Mouse (Mus musculus) MEL (cell line): ENCODE measurements around the gene Lama5. TPM values are rescaled to one million over a fixed set of nuclear protein-coding genes. Genes with fewer than 3 reads are reported as not detected.
A peak's percentile ranks its signal among the peaks of the same experiment; 100 is the strongest.

ENCODE experiments used
- DNase-seq: peaks from one replicate; pipeline ENCODE4 v3.0.0; 2011; ENCODE audit warnings: low read depth, low spot score
- H3K27ac ChIP-seq: 2 replicates; pipeline ENCODE4 v1.5.1; 2012; ENCODE audit warnings: low read depth, mild to moderate bottlenecking, control low read depth, low read length, moderate library complexity; ENCODE audit not compliant: control insufficient read depth
- H3K27me3 ChIP-seq, 2 experiments: fragments of 150-350 bp in 1 of 2; sonication (generic) in 1 of 2; 2 replicates each; pipeline ENCODE4 v1.6.1; 2012; ENCODE audit warnings: low read length in 2 of 2, mild to moderate bottlenecking in 2 of 2, improper control_type of control experiment in 1 of 2, moderate library complexity in 1 of 2; ENCODE audit not compliant: insufficient read depth in 2 of 2, control insufficient read depth in 1 of 2
- H3K36me3 ChIP-seq, 2 experiments: 2 replicates each; pipeline ENCODE4 v1.6.1; 2012 to 2014; ENCODE audit warnings: low read length in 2 of 2, improper control_type of control experiment in 1 of 2, inconsistent platforms in 1 of 2, mild to moderate bottlenecking in 1 of 2; ENCODE audit not compliant: insufficient read depth in 2 of 2, control insufficient read depth in 1 of 2
- H3K4me1 ChIP-seq, 2 experiments: fragments of 150-350 bp in 1 of 2; sonication (generic) in 1 of 2; 2 replicates each; pipeline ENCODE4 v1.6.1; 2012; ENCODE audit warnings: low read length in 2 of 2, improper control_type of control experiment in 1 of 2, mild to moderate bottlenecking in 1 of 2; ENCODE audit not compliant: insufficient read depth in 2 of 2, control insufficient read depth in 1 of 2
- H3K4me3 ChIP-seq, 2 experiments: fragments of 150-350 bp in 1 of 2; sonication (generic) in 1 of 2; 2 replicates each; pipeline ENCODE4 v1.5.1; 2012; ENCODE audit warnings: low read depth in 2 of 2, low read length in 2 of 2, mild to moderate bottlenecking in 2 of 2, moderate library complexity in 2 of 2, control low read depth in 1 of 2, improper control_type of control experiment in 1 of 2; ENCODE audit not compliant: control insufficient read depth in 1 of 2, insufficient read depth in 1 of 2
- H3K79me2 ChIP-seq: 2 replicates; pipeline ENCODE4 v1.6.1; 2012; ENCODE audit warnings: mild to moderate bottlenecking, low read length, moderate library complexity; ENCODE audit not compliant: control insufficient read depth, poor library complexity, insufficient read depth
- H3K9ac ChIP-seq: 2 replicates; pipeline ENCODE4 v1.6.1; 2012; ENCODE audit warnings: low read depth, mild to moderate bottlenecking, control low read depth, low read length, moderate library complexity; ENCODE audit not compliant: control insufficient read depth, poor library complexity, severe bottlenecking
- H3K9me3 ChIP-seq: fragments of 150-350 bp; sonication (generic); replicated peaks from 2 replicates; pipeline ENCODE4 v1.6.1; 2012; ENCODE audit warnings: mild to moderate bottlenecking, low read length, improper control_type of control experiment, moderate library complexity; ENCODE audit not compliant: insufficient read depth
- BHLHE40 ChIP-seq: IDR thresholded peaks from 2 replicates; pipeline ENCODE4 v1.6.1; 2012; ENCODE audit warnings: low read depth, mild to moderate bottlenecking, inconsistent platforms, low read length, improper control_type of control experiment, borderline replicate concordance
- CHD2 ChIP-seq: IDR thresholded peaks from 2 replicates; pipeline ENCODE4 v1.6.1; 2011; ENCODE audit warnings: low read length, improper control_type of control experiment
- E2F4 ChIP-seq: IDR thresholded peaks from 2 replicates; pipeline ENCODE4 v1.6.1; 2011; ENCODE audit warnings: low read depth, low read length, improper control_type of control experiment, borderline replicate concordance
- JUND ChIP-seq: IDR thresholded peaks from 2 replicates; pipeline ENCODE4 v1.6.1; 2011; ENCODE audit warnings: low read depth, mild to moderate bottlenecking, improper control_type of control experiment, low read length
- MAX ChIP-seq: IDR thresholded peaks from 2 replicates; pipeline ENCODE4 v1.6.1; 2011; ENCODE audit warnings: low read length, improper control_type of control experiment
- MAZ ChIP-seq: IDR thresholded peaks from 2 replicates; pipeline ENCODE4 v1.6.1; 2012; ENCODE audit warnings: low read depth, mild to moderate bottlenecking, inconsistent platforms, low read length, improper control_type of control experiment
- MEF2A ChIP-seq: IDR thresholded peaks from 2 replicates; pipeline ENCODE4 v1.6.1; 2014; ENCODE audit warnings: low read depth, mild to moderate bottlenecking, inconsistent platforms, low read length, improper control_type of control experiment; ENCODE audit not compliant: poor library complexity, insufficient replicate concordance, severe bottlenecking; ENCODE audit errors: extremely low read depth
- MYC ChIP-seq: IDR thresholded peaks from 2 replicates; pipeline ENCODE4 v1.6.1; 2011; ENCODE audit warnings: low read depth, mild to moderate bottlenecking, low read length, improper control_type of control experiment, moderate library complexity
- RAD21 ChIP-seq: IDR thresholded peaks from 2 replicates; pipeline ENCODE4 v1.6.1; 2011; ENCODE audit warnings: mild to moderate bottlenecking, low read depth, low read length, improper control_type of control experiment
- SIN3A ChIP-seq: IDR thresholded peaks from 2 replicates; pipeline ENCODE4 v1.6.1; 2012; ENCODE audit warnings: low read length, improper control_type of control experiment, inconsistent platforms
- SMC3 ChIP-seq: IDR thresholded peaks from 2 replicates; pipeline ENCODE4 v1.6.1; 2011; ENCODE audit warnings: low read depth, low read length, improper control_type of control experiment
- TBP ChIP-seq: IDR thresholded peaks from 2 replicates; pipeline ENCODE4 v1.8.0; 2011; ENCODE audit warnings: low read depth, low read length, improper control_type of control experiment
- TCF12 ChIP-seq: IDR thresholded peaks from 2 replicates; pipeline ENCODE4 v1.6.1; 2014; ENCODE audit warnings: low read depth, mild to moderate bottlenecking, inconsistent platforms, low read length, improper control_type of control experiment, moderate library complexity
- UBTF ChIP-seq: IDR thresholded peaks from 2 replicates; pipeline ENCODE4 v1.6.1; 2012; ENCODE audit warnings: low read depth, mild to moderate bottlenecking, inconsistent platforms, low read length, improper control_type of control experiment, moderate library complexity, borderline replicate concordance; ENCODE audit not compliant: insufficient read depth
- USF2 ChIP-seq, 2 experiments: IDR thresholded peaks; 2 replicates each; pipeline ENCODE4 v1.6.1; 2011 to 2012; ENCODE audit warnings: improper control_type of control experiment in 2 of 2, low read length in 2 of 2, borderline replicate concordance in 1 of 2, inconsistent platforms in 1 of 2, low read depth in 1 of 2, mild to moderate bottlenecking in 1 of 2; ENCODE audit not compliant: insufficient read depth in 1 of 2
- ZKSCAN1 ChIP-seq: IDR thresholded peaks from 2 replicates; pipeline ENCODE4 v1.6.1; 2012; ENCODE audit warnings: low read depth, mild to moderate bottlenecking, inconsistent platforms, low read length, improper control_type of control experiment, moderate library complexity
- ZMIZ1 ChIP-seq: IDR thresholded peaks from 2 replicates; pipeline ENCODE4 v1.6.1; 2012; ENCODE audit warnings: low read depth, mild to moderate bottlenecking, inconsistent platforms, low read length, improper control_type of control experiment, moderate library complexity
- ZNF384 ChIP-seq: IDR thresholded peaks from 2 replicates; pipeline ENCODE4 v1.6.1; 2012; ENCODE audit warnings: low read depth, mild to moderate bottlenecking, inconsistent platforms, low read length, improper control_type of control experiment
- polyA plus RNA-seq, 2 experiments: library from polyadenylated mRNA; stranded (reverse) in 1 of 2; unstranded in 1 of 2; fragments of >175 nt in 1 of 2; fragments of >200 nt in 1 of 2; gene quantifications; 2 replicates each; pipeline versions ENCODE4 v1.2.1 to v1.2.4; 2012; ENCODE audit warnings: low replicate concordance in 2 of 2, low read depth in 1 of 2; ENCODE audit not compliant: insufficient read length in 2 of 2, insufficient read depth in 1 of 2, missing spikeins in 1 of 2
- total RNA-seq: library from RNA; depleted of rRNA; stranded (reverse); fragments of 300-350 nt; gene quantifications from 2 replicates; pipeline ENCODE4 v1.2.3, GENCODE M21; 2012

Lama5 gene
- total and polyA plus RNA-seq, 3 experiments = 6.1 to 14.6 TPM; not detected in 1

DNA sequence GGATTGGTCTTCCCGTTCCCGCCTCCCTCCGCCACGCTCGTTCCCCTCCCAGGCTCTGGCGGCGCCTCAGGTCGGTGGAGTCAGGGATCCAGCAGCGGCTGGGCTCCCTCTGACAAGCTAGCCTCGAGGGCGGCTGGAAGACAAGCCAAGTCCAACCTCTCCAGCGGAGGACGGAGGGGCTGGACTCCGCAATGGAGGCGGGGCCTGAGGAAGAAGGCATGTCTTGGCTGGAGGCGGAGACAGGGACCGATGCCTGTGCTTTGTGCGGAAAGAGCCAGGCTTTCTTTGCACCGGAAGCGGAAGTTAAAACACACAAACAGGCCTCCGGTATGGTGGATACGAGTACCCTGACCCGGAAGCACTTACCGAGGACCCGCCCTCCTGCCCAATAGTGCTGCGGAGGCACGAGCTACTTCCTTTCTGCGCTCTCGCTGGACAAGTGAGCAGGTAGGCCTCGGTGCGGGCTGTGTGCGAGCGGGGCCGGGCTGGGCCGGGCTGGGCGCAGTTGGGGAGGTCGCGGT, 31.4 kb upstream of the Lama5 start, which contains the start of gene Rps21 (continued):
- no peak for TF ChIP-seq ZKSCAN1
- no peak for TF ChIP-seq UBTF
- TF ChIP-seq TBP = peak; percentile 98
- no peak for TF ChIP-seq MEF2A
- peak; percentile 95 for TF ChIP-seq CHD2
- TF ChIP-seq SIN3A = peak; percentile 89
- TF ChIP-seq MAX = peak; percentile 72; the same call in 1 of the 2 replicates
- TF ChIP-seq RAD21 = no peak
- no peak for TF ChIP-seq USF2 (IDR thresholded peaks at IDR 0.05; ENCODE audit: borderline replicate concordance in 1 of 2, insufficient read depth in 1 of 2, low read depth in 1 of 2, low read length in 2 of 2)
- TF ChIP-seq BHLHE40 = peak; percentile 93
- TF ChIP-seq JUND = no peak
- TF ChIP-seq ZNF384 = no peak
- TF ChIP-seq SMC3 = no peak
- peak; percentile 81 for TF ChIP-seq TCF12
- peak; percentile 26; the same call in 1 of the 2 replicates for TF ChIP-seq MAZ

DNA sequence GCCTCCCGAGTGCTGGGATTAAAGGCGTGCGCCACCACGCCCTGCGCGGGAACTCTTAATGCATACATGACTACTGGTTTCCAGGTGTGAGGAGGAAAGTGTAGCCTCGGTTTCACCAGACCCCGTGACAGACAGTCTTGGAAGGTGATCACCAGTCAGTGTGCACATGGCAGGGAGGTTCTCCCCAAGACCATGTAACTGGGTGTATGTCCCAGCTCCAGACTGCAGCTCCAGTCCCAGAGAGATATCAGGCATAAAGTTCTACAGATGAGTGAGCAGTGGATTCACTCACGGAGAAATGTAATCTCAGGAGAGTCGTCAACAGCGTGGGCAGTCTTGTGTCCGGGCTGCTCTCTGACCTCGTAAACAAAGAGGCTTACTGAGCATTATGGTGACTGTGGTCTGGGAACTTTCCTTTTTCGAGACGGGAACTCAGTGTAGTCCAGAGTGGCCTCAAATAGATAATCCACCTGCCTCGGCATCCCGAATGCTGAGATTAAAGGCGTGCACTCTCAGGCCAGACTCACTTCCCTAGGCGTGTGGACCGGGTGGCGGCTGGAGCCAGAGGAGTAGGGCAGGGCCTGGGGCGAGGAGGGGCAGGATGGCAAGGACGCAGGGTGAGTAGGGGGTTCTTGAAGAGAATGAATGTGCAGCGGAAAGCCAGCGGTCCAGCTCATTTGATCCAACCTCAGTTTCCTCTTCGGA, 30.8 kb upstream of the Lama5 start:
- Histone ChIP-seq H3K4me1 (peaks cover 0 to 11% of the 10 kb centered on the region in 2 experiments; a peak in 2 of 4 replicates), H3K27ac (peak overlapping the region; percentile 68), H3K9ac (peak overlapping the region; percentile 70), H3K36me3 (peaks cover 6 to 17% of the 10 kb centered on the region in 2 experiments), H3K9me3 (no peaks in the 10 kb centered on the region), H3K4me3 (peak overlapping the region; percentile 60 to 64), H3K79me2 (peaks cover 18% of the 10 kb centered on the region), H3K27me3 (no peaks in the 10 kb centered on the region)
- DNase-seq = peak; percentile 71
- TF ChIP-seq ZMIZ1 = 0 out of 2 replicates have a peak, but pooled peaks have one; percentile 6
- TF ChIP-seq MYC = no peak
- 0 out of 2 replicates have a peak, but pooled peaks have one; percentile 2 for TF ChIP-seq E2F4
